Mouse (Mus musculus): ENCODE measurements around the gene Pcyt1a.

DNA sequence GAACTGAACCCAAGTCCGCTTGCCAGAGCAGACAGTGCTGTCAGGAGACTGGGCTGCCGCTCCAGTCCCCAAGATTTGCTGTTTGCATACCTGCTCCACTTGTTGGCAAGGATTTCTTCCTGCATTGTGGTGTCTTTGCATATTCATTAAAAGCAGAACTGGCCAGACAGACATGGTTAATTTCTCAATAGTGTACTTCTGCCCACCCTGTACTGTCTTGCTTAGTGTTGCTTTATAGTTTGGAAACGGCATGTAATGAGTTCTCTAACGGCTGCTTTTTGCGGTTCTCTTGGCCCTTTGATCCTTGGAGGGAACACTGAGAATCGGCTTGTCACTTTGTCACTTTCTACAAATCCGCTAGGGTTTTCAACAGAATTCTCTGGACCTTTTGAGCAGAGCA, 70.7 kb downstream of the Pcyt1a start:
- TF ChIP-seq POLR2A (IDR thresholded peaks at IDR 0.05; ENCODE audit: insufficient read depth, low read length): no peak
- no peak for TF ChIP-seq CTCF (IDR thresholded peaks at IDR 0.05; ENCODE audit: low read depth, low read length)
